Mouse (Mus musculus): Measurements from ENCODE around the gene Coro7.
A peak's percentile ranks its signal among the peaks of the same experiment; 100 is the strongest.

- TF ChIP-seq CTCF (IDR thresholded peaks at IDR 0.05; ENCODE audit: low read depth) = no peak
- TF ChIP-seq EP300 (IDR thresholded peaks at IDR 0.05; ENCODE audit: low read depth) = peak; percentile 30; the same call in 1 of the 2 replicates
Measured at GRCm38 (mm10) chr16:4683581-4684456, 4.2 kb upstream of the Coro7 start.
